Mouse (Mus musculus) cerebellum, adult 2 months (tissue): ENCODE results near the gene Pphln1. TPM values are rescaled to one million over a fixed set of nuclear protein-coding genes. Genes with fewer than 3 reads are reported as not detected.

Experiments
- DNase-seq, 2 experiments: peaks; one replicate each; pipeline ENCODE4 v3.0.0; 2021
- H3K27ac ChIP-seq: fragments of 200-500 bp; 2 replicates; pipeline ENCODE4 v1.5.1; 2012; ENCODE audit warnings: low read length, control low read depth, inconsistent platforms; ENCODE audit not compliant: insufficient read depth
- H3K27me3 ChIP-seq: fragments of 200-500 bp; 2 replicates; pipeline ENCODE4 v1.6.1; 2012; ENCODE audit warnings: inconsistent platforms, mild to moderate bottlenecking, low read length, moderate library complexity; ENCODE audit not compliant: control insufficient read depth, insufficient read depth
- H3K4me1 ChIP-seq: fragments of 200-500 bp; 2 replicates; pipeline ENCODE4 v1.6.1; 2011; ENCODE audit warnings: low read length; ENCODE audit not compliant: control insufficient read depth, insufficient read depth
- H3K4me3 ChIP-seq: fragments of 200-500 bp; replicated peaks from 2 replicates; pipeline ENCODE3; 2011; ENCODE audit warnings: mild to moderate bottlenecking, low read depth, low read length, control low read depth; ENCODE audit not compliant: insufficient read depth
- CTCF ChIP-seq: fragments of 200-500 bp; IDR thresholded peaks from 2 replicates; pipeline ENCODE4 v1.5.1; 2011; ENCODE audit warnings: low read depth, mild to moderate bottlenecking, control low read depth, low read length, moderate library complexity, borderline replicate concordance; ENCODE audit not compliant: insufficient read depth
- POLR2A ChIP-seq: fragments of 200-500 bp; IDR thresholded peaks from 2 replicates; pipeline ENCODE4 v1.6.1; 2011; ENCODE audit warnings: low read length, control low read depth, borderline replicate concordance; ENCODE audit not compliant: insufficient read depth
- WGBS: fragments of 180-500 bp; shearing (Covaris S2); methylation state at CpG from one replicate; pipeline ENCODE4 v1.1.7; 2018; 5-methylcytosine and 5-hydroxymethylcytosine counted together
- polyA plus RNA-seq: library from polyadenylated mRNA; depleted of rRNA; stranded (reverse); fragments of >200 nt; gene quantifications from 2 replicates; pipeline ENCODE4 v1.2.3, GENCODE M21; 2012

The Pphln1 gene
- polyA plus RNA-seq, 1 experiment = 28.1 TPM

DNA sequence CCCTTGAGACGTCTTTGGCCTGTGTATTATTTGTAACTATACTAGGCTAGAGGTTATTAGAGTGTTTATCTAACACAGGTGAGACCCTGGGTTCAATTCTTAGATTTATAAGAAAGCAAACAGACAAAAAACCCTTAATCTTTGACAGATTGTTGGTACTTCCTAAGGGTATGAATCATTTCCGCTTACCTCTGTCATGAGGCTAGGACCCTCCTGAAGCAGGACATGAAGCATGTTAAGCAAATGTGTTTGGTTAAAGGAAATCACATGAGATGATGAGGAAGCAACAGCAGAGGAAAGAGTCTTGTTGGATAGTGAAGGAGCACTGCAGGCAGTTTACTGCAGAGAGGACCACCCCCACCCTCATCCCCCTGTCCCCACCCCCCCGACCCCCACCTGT, 87.1 kb downstream of the Pphln1 start:
- 91% methylated on average over 3 of the region's 3 CpGs for WGBS
- Histone ChIP-seq H3K4me3 (no peak overlapping the region), H3K27ac (no peak overlapping the region), H3K4me1 (no peaks in the 10 kb centered on the region), H3K27me3 (no peaks in the 10 kb centered on the region)
- TF ChIP-seq CTCF = no peak
- no peak for TF ChIP-seq POLR2A
- DNase-seq = no peak

DNA sequence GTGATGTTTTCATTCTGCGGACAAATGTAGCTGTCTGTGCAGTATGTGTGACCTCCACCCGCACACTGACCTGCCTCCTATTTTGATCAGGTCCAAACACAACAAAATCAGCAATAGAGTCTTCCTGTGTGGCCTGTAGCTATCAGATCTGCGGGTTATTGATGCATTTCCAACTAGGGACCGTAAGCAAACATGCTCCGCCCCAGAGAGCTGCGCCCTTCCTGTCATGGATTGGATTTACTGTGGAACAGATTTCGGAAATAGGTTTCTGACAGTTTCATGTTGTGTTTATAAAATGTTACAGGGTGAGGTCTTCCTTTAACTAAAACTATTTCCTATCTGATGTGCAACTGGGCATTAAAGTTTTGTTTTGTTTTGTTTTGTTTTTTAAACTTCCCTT, 87.9 kb downstream of the Pphln1 start:
- TF ChIP-seq CTCF = no peak
- no peak for TF ChIP-seq POLR2A
- Histone ChIP-seq H3K27ac (no peak overlapping the region), H3K4me3 (no peak overlapping the region)

DNA sequence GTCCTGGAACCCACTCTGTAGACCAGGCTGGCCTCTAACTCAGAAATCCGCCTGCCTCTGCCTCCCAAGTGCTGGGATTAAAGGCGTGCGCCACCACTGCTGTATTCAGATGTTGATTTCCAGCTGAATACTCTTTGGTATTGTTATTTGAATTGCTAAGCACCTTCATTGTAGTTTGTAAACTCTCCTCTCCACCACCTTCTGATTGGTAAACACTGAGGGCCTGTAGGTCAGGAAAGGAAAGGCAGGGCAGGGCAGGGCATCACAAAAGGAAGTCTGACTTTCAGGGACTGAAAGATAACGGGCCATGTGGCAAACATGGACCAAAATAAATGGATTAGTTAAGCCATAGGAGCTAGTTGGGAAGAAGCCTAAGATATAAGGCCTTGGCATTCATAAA, 91.4 kb downstream of the Pphln1 start:
- no peaks in the 10 kb centered on the region for H3K4me1 ChIP-seq
- TF ChIP-seq POLR2A (no peak), CTCF (no peak)
- WGBS = 92% methylated on average over 4 of the region's 4 CpGs
- no peaks in the 10 kb centered on the region for H3K27me3 ChIP-seq
- no peak for DNase-seq
- no peak overlapping the region for H3K27ac ChIP-seq
- H3K4me3 ChIP-seq = no peak overlapping the region

More for the DNA sequence above, 87.9 kb downstream of the Pphln1 start:
- DNase-seq = no peak
- H3K27me3 ChIP-seq = no peaks in the 10 kb centered on the region
- no peaks in the 10 kb centered on the region for H3K4me1 ChIP-seq
- WGBS = 92% methylated on average over 7 of the region's 7 CpGs

DNA sequence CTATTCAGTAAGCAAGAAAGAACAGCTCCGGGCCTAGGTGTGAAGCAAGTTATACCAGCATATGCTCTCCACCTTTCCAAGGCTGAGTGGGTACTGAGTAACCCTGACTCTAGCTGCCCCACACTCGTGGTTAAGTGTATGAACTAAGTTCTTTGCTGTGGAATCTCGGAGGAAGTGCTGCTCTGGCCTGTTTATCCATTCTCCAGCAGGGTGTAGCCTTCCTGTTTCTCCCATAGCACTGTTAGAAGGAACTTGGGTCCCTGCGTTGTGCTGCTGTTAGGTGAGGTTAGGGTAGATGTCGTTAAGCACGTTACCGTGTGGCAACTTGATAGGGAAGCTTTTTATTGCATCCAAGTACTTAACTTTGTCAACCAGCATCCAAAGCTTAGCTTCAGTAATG, 96.5 kb downstream of the Pphln1 start:
- H3K4me1 ChIP-seq = no peaks in the 10 kb centered on the region
- no peak overlapping the region for H3K4me3 ChIP-seq
- no peak for DNase-seq
- WGBS = 89% methylated on average over 7 of the region's 7 CpGs
- H3K27ac ChIP-seq = peak overlapping the region; percentile 17; the same call in 1 of the 2 replicates
- no peaks in the 10 kb centered on the region for H3K27me3 ChIP-seq
- TF ChIP-seq POLR2A = no peak
- TF ChIP-seq CTCF = no peak

DNA sequence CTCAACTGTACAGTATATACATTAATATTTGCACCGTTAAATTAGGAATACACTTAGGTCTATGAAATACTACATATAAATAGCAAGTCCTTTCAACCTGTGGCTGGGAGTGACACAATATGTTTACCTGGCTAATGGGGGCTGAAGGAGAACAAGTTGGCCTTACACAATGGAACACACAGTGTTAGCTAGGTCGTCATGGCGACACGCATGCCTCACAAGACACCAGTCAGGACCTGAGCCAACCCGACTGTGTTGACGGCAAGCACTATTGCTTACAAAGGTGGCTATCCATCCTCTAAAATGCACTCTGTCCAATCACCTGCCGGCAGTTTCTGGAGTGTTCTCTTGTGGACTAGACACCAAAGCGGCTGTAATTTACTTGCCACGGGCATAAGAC, 101.7 kb downstream of the Pphln1 start:
- TF ChIP-seq CTCF (no peak), POLR2A (no peak)
- Histone ChIP-seq H3K27me3 (no peaks in the 10 kb centered on the region), H3K4me3 (no peak overlapping the region), H3K4me1 (no peaks in the 10 kb centered on the region), H3K27ac (no peak overlapping the region)
- 68% methylated on average over 9 of the region's 9 CpGs for WGBS
- DNase-seq = no peak

DNA sequence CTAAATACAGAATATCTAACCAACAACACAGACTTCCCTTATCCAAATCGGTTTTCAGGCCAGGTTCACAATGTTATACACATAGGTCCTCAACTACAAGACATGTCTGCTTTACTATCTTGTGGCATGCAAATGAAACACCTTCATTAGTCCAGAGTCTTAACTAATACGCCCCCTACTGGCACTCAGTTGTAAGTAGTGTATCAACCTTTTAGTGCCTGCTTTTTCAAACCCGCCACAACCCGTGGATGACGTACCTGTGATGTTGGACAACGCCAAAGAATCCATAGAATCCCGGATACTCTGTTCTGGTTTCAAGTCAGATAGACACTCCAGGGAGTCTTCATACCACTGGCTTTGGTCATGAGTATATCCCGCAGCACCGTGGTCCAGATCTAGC, 104.6 kb downstream of the Pphln1 start:
- Histone ChIP-seq H3K4me1 (no peaks in the 10 kb centered on the region), H3K4me3 (no peak overlapping the region), H3K27ac (no peak overlapping the region), H3K27me3 (no peaks in the 10 kb centered on the region)
- no peak for TF ChIP-seq CTCF
- TF ChIP-seq POLR2A = no peak
- WGBS = 96% methylated on average over 9 of the region's 9 CpGs
- no peak for DNase-seq

DNA sequence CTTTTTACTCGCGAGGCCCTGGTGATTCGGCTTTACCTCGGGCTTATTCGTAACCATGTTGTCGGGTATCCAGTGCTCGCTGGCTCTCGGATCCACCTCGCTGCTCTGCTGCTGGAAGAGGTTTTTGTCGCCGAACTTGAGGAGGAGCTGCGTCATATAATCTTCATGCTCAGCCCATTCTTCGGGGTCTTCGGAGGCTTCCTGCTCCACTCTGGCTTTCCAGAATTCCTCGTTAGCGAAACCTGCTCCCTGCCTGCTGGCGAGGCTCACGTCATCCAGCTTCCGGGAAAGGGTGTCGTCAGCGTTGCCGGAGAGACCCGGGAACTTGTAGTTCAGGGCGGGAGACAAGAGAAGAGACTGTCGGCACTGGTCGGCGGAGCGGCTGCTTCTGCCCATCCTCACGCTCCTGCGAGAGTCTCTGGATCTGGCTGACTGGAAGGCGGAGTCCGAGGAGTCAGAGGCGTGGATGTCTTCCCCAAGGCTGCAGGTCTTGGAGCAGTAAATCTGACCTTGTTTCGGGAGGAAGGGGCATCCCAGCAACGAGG, 105.1 kb downstream of the Pphln1 start:
- Histone ChIP-seq H3K4me1 (no peaks in the 10 kb centered on the region), H3K27me3 (no peaks in the 10 kb centered on the region), H3K27ac (no peak overlapping the region), H3K4me3 (no peak overlapping the region)
- DNase-seq = no peak
- 93% methylated on average over 35 of the region's 35 CpGs for WGBS
- TF ChIP-seq POLR2A (no peak), CTCF (no peak)

DNA sequence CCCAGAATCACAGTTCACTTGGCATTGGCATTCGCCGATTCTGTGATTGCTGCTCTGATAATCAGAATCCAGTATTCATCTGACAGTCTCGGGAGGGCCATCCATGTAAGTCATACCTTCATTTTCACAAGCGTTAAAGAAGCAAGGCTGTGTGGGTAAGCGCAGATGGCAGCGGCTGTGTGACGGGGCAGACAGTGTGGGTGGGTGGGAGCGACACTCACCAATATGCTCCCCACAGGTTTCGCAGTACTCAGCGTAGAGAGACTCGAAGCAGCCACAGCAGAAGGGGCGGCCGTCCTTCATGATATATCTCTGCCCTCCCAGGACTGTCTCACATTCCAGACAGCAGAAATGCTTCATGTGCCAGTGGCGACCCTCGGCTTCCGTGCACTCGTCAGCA, 106.7 kb downstream of the Pphln1 start:
- TF ChIP-seq CTCF = no peak
- no peak for TF ChIP-seq POLR2A
- Histone ChIP-seq H3K27me3 (no peaks in the 10 kb centered on the region), H3K4me3 (no peak overlapping the region), H3K4me1 (no peaks in the 10 kb centered on the region), H3K27ac (no peak overlapping the region)
- no peak for DNase-seq
- WGBS = 96% methylated on average over 17 of the region's 17 CpGs
